Mouse (Mus musculus) liver, adult 2 months (tissue): Measurements from ENCODE around the gene Maml1. TPM values are rescaled to one million over a fixed set of nuclear protein-coding genes. Genes with fewer than 3 reads are reported as not detected.

Experiments used
- DNase-seq: peaks from one replicate; pipeline ENCODE4 v3.0.0-alpha.2; 2011; ENCODE audit warnings: low read depth, low spot score; ENCODE audit errors: extremely low read depth
- H3K27ac ChIP-seq: fragments of 200-500 bp; replicated peaks from 2 replicates; pipeline ENCODE4 v1.5.1; 2012; ENCODE audit warnings: low read depth, mild to moderate bottlenecking, control low read depth, inconsistent platforms, low read length; ENCODE audit not compliant: insufficient read depth
- H3K27me3 ChIP-seq: fragments of 200-500 bp; 2 replicates; pipeline ENCODE4 v1.6.1; 2012; ENCODE audit warnings: mild to moderate bottlenecking, moderate library complexity, low read length, inconsistent platforms; ENCODE audit not compliant: control insufficient read depth, insufficient read depth
- H3K36me3 ChIP-seq: fragments of 200-500 bp; 2 replicates; pipeline ENCODE4 v1.6.1; 2012; ENCODE audit warnings: low read length, inconsistent platforms; ENCODE audit not compliant: control insufficient read depth, insufficient read depth
- H3K4me1 ChIP-seq: fragments of 200-500 bp; 2 replicates; pipeline ENCODE4 v1.6.1; 2011; ENCODE audit warnings: low read length; ENCODE audit not compliant: control insufficient read depth, insufficient read depth
- H3K4me3 ChIP-seq: fragments of 200-500 bp; 2 replicates; pipeline ENCODE4 v1.5.1; 2011; ENCODE audit warnings: low read depth, mild to moderate bottlenecking, control low read depth, low read length, moderate library complexity; ENCODE audit not compliant: insufficient read depth
- H3K79me2 ChIP-seq: fragments of 200-500 bp; 2 replicates; pipeline ENCODE4 v1.6.1; 2012; ENCODE audit warnings: inconsistent platforms, mild to moderate bottlenecking, low read length, moderate library complexity; ENCODE audit not compliant: control insufficient read depth, insufficient read depth
- H3K9ac ChIP-seq: fragments of 200-500 bp; 2 replicates; pipeline ENCODE4 v1.6.1; 2012; ENCODE audit warnings: low read depth, mild to moderate bottlenecking, control low read depth, inconsistent platforms, low read length
- CTCF ChIP-seq: fragments of 200-500 bp; IDR thresholded peaks from 2 replicates; pipeline ENCODE4 v1.5.1; 2011; ENCODE audit warnings: low read depth, low read length, control low read depth
- POLR2A ChIP-seq: fragments of 200-500 bp; IDR thresholded peaks from 2 replicates; pipeline ENCODE4 v1.6.1; 2011; ENCODE audit warnings: low read length, control low read depth; ENCODE audit not compliant: insufficient read depth; ENCODE audit errors: extremely low read depth
- WGBS: fragments of 180-500 bp; shearing (Covaris S2); methylation state at CpG from one replicate; pipeline ENCODE4 v1.1.7; 2018; 5-methylcytosine and 5-hydroxymethylcytosine counted together
- polyA plus RNA-seq: library from polyadenylated mRNA; depleted of rRNA; stranded (reverse); fragments of >200 nt; gene quantifications from 2 replicates; pipeline ENCODE4 v1.2.3, GENCODE M21; 2012
- total RNA-seq: library from RNA; depleted of rRNA; stranded (reverse); fragments of >200 nt; gene quantifications from 2 replicates; pipeline ENCODE4 v1.2.3, GENCODE M21; 2014

The Maml1 gene
- total and polyA plus RNA-seq, 2 experiments = 3.1 to 8.3 TPM

DNA sequence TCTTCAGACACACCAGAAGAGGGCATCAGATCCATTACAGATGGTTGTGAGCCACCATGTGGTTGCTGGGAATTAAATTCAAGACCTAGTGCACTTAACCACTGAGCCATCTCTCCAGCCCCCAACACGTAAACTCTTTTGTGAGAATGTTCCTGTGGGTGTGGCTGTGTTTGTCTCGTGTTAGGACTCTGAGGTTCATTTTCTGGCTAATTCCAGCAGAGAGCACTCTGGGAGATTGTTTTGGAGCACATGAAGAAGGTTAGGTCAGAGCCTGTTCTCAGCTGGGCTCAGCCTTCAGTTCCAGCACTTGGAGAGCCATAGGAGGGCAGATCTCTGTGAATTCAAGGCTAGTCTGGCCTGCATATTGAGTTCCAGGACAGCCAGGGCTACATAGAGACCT is 72.3 kb downstream of the Maml1 start:
- Histone ChIP-seq H3K36me3 (no peaks in the 10 kb centered on the region), H3K9ac (no peak overlapping the region), H3K79me2 (no peaks in the 10 kb centered on the region), H3K4me1 (peaks cover 3% of the 10 kb centered on the region; the same call in 1 of the 2 replicates), H3K27ac (no peak overlapping the region), H3K27me3 (no peaks in the 10 kb centered on the region), H3K4me3 (no peak overlapping the region)
- WGBS = 60% methylated on average over 2 of the region's 2 CpGs
- DNase-seq = no peak
- no peak for TF ChIP-seq CTCF
- TF ChIP-seq POLR2A = no peak

DNA sequence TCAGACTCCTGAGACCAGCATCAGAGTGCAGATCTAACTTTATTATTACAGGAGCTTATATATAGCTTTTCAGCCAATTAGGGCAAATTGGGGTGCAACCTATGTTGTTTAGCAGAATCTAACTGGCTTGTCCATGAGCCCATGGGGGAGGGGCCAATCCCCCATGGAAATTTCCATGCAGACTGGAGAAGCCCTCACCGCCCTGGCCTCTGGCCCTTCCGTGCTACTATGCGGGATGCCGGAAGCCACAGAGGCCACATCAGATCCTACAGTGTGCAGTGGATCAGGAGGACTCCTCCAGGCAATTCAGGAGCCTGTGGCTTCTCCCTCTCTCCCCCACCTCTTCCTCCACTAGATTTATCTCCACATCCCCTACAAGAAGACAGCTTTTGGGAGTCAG is 74.3 kb downstream of the Maml1 start:
- Histone ChIP-seq H3K27me3 (no peaks in the 10 kb centered on the region), H3K36me3 (no peaks in the 10 kb centered on the region), H3K9ac (no peak overlapping the region), H3K27ac (no peak overlapping the region), H3K79me2 (no peaks in the 10 kb centered on the region), H3K4me3 (no peak overlapping the region), H3K4me1 (peaks cover 6% of the 10 kb centered on the region)
- no peak for TF ChIP-seq POLR2A
- no peak for TF ChIP-seq CTCF
- DNase-seq = no peak
- 80% methylated on average over 4 of the region's 4 CpGs for WGBS

DNA sequence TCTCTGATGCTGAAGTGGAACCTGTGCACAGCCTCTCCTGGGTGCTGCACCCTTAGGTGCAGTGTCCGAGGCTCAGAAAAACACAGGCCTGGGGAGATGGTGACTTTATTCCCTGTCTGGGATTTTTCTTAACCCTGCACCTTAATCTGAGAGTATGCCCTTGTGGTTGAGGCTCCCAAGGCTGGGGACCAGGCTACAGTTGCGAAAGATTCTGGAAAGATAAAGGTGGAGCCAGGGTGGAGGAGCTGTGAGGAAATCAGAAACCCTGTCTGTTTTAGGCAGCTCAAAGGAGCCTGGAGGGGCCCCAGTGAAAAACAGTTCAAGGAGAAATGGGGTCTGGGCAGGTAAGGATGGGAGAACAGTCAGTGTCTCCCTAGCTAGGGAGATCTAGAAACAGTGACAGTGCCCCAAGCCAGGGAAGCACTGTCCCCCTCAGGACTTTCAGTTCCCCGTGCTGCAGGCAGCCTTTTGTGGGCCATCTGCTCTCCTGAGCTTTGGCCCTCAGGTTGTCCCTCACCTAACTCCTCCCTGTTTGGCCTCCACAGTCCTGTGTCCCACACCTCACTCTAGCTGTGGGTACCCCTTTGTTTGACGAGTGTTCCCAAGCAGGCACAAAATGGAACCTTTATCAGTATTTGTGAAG is 75.3 kb downstream of the Maml1 start:
- no peaks in the 10 kb centered on the region for H3K27me3 ChIP-seq
- no peak overlapping the region for H3K27ac ChIP-seq
- H3K36me3 ChIP-seq = no peaks in the 10 kb centered on the region
- H3K79me2 ChIP-seq = no peaks in the 10 kb centered on the region
- H3K9ac ChIP-seq = no peak overlapping the region
- DNase-seq = no peak
- TF ChIP-seq CTCF = no peak
- peaks cover 15% of the 10 kb centered on the region for H3K4me1 ChIP-seq
- H3K4me3 ChIP-seq = no peak overlapping the region
- 83% methylated on average over 4 of the region's 4 CpGs for WGBS

DNA sequence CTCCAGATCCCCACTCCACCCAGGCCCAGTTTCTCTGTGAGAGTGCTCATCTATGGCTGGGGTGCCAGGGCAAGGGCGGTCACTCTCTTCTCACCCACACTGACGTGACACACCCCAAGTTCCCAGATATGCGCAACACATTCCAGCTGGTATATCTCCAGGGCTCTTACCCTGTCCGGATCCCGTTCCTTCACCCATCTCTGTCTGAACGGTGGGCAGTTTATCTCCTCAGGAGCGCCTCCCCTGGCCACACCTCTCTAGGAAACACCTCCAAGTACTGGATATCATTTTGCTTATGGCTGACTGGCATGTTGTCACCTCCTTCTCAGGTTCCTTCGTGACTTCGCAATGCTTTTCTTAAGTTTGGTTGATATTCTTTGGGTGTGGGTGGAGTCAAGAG is 76.5 kb downstream of the Maml1 start:
- no peak overlapping the region for H3K9ac ChIP-seq
- no peak overlapping the region for H3K4me3 ChIP-seq
- DNase-seq = no peak
- WGBS = 82% methylated on average over 9 of the region's 9 CpGs
- no peaks in the 10 kb centered on the region for H3K79me2 ChIP-seq
- H3K27me3 ChIP-seq = no peaks in the 10 kb centered on the region
- no peak overlapping the region for H3K27ac ChIP-seq
- H3K36me3 ChIP-seq = no peaks in the 10 kb centered on the region
- no peak for TF ChIP-seq POLR2A
- TF ChIP-seq CTCF = no peak
- H3K4me1 ChIP-seq = peaks cover 17% of the 10 kb centered on the region

DNA sequence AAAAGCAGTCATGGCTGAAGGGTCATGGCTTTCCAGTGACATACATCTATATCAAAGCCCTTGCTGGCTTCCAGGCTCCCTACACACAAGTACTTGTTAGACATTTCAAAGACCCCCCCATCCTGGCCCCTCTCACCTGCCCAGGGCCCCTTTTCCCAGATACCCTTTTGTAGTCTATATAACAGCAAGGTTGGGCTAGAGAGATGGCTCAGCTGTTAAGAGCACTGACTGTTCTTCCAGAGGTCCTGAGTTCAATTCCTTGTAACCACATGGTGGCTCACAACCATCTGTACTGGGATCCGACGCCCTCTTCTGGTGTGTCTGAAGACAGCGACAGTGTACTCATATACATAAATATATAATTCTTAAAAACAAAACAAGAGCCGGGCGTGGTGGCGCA is 77.5 kb downstream of the Maml1 start:
- Histone ChIP-seq H3K36me3 (no peaks in the 10 kb centered on the region), H3K4me3 (no peak overlapping the region), H3K27ac (no peak overlapping the region), H3K9ac (no peak overlapping the region), H3K27me3 (no peaks in the 10 kb centered on the region), H3K79me2 (peaks cover 5% of the 10 kb centered on the region; the same call in 1 of the 2 replicates), H3K4me1 (peaks cover 17% of the 10 kb centered on the region)
- 89% methylated on average over 6 of the region's 6 CpGs for WGBS
- DNase-seq = no peak
- no peak for TF ChIP-seq CTCF
- TF ChIP-seq POLR2A = no peak
